Mouse (Mus musculus): Measurements from ENCODE around the gene Olfr849. TPM values are rescaled to one million over a fixed set of nuclear protein-coding genes. Genes with fewer than 3 reads are reported as not detected.

Olfr849 gene
- not detected in 2 replicates for polyA plus RNA-seq (2016; fragmentation: Nextera tagmentation; extraction: Ambion mirVana)

- no peak within 1 kb of the TSS for H3K4me2 ChIP-seq
- no peaks in the 10 kb centered on the region for H3K27me3 ChIP-seq
- H3K4me1 ChIP-seq: no peaks in the 10 kb centered on the region
- no peak within 1 kb of the TSS for H3K4me3 ChIP-seq (replicated peaks)
- H3K9me3 ChIP-seq: peaks cover 32% of the 10 kb centered on the region
- WGBS: 85% methylated on average over 2 of the region's 2 CpGs
- H3K27ac ChIP-seq: no peak within 1 kb of the TSS
- no peak for ATAC-seq (ENCODE audit: low FRiP score)
- no peak within 1 kb of the TSS for H3K9ac ChIP-seq
- H3K36me3 ChIP-seq (replicated peaks): no peaks in the 10 kb centered on the region
These were observed at the start of gene Olfr849 for GRCm38 (mm10) chr9:19439966-19440365. Gene Olfr849, plus strand, starts transcription at chr9:19440266.

DNA sequence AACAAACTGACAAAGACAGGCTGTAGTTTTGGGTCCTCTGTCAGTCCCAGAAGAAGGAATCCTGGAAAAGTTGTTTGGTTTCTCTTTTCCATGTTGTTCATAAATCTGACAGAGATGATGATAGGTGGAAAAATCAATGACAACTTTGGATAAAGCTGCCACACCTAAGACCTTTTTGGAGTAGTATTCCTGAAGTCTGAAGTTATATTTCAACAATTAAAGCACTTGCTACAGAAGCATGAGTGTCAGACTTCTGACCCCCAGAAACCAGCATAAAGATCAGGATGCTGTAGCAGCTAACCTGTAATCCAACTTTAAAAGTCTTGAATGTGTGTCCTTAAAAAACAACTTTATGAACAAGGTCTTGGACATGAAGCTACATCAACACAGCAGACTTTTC is 38.1 kb downstream of the Olfr849 start, which contains the start of gene Olfr850:
TSS of gene Olfr850 (minus strand) at position 101 of the 400 bp plus-strand sequence.
- H3K4me2 ChIP-seq: no peak within 1 kb of the TSS
- peaks cover 11% of the 10 kb centered on the region; the same call in 1 of the 2 replicates for H3K9me3 ChIP-seq
- H3K27ac ChIP-seq: no peak within 1 kb of the TSS
- no peaks in the 10 kb centered on the region for H3K4me1 ChIP-seq
- H3K9ac ChIP-seq: no peak within 1 kb of the TSS
- H3K4me3 ChIP-seq (replicated peaks): no peak within 1 kb of the TSS
- no peak for ATAC-seq (ENCODE audit: low FRiP score)
- H3K36me3 ChIP-seq (replicated peaks): no peaks in the 10 kb centered on the region
- H3K27me3 ChIP-seq: no peaks in the 10 kb centered on the region

- no peak within 1 kb of the TSS for H3K9ac ChIP-seq
- no peaks in the 10 kb centered on the region for H3K4me1 ChIP-seq
- H3K4me2 ChIP-seq: no peak within 1 kb of the TSS
- H3K9me3 ChIP-seq: peaks cover 13% of the 10 kb centered on the region; the same call in 1 of the 2 replicates
- H3K36me3 ChIP-seq (replicated peaks): no peaks in the 10 kb centered on the region
- ATAC-seq (ENCODE audit: low FRiP score): no peak
- no peaks in the 10 kb centered on the region for H3K27me3 ChIP-seq
- H3K27ac ChIP-seq: no peak within 1 kb of the TSS
- no peak within 1 kb of the TSS for H3K4me3 ChIP-seq (replicated peaks)
These were observed 52.9 kb downstream of the Olfr849 start, which contains the start of gene Olfr851 for GRCm38 (mm10) chr9:19492995-19493394. Gene Olfr851, plus strand, starts transcription at chr9:19493295.

Other genes with a start within 250 kb of the Olfr849 start
- not detected in 2 replicates for gene Olfr843, start 188.3 kb upstream of the Olfr849 start, polyA plus RNA-seq (2016; fragmentation: Nextera tagmentation; extraction: Ambion mirVana)
- gene Olfr844, start 123.9 kb upstream of the Olfr849 start, polyA plus RNA-seq (2016; fragmentation: Nextera tagmentation; extraction: Ambion mirVana): not detected in 2 replicates
- not detected in 2 replicates for gene Olfr845, start 103.8 kb upstream of the Olfr849 start, polyA plus RNA-seq (2016; fragmentation: Nextera tagmentation; extraction: Ambion mirVana)
- gene Olfr846, start 76.3 kb upstream of the Olfr849 start, polyA plus RNA-seq (2016; fragmentation: Nextera tagmentation; extraction: Ambion mirVana): not detected in 2 replicates
- gene Olfr847, start 61.6 kb upstream of the Olfr849 start, polyA plus RNA-seq (2016; fragmentation: Nextera tagmentation; extraction: Ambion mirVana): not detected in 2 replicates
- not detected in 2 replicates for gene Olfr850, start 38.0 kb downstream of the Olfr849 start, polyA plus RNA-seq (2016; fragmentation: Nextera tagmentation; extraction: Ambion mirVana)
- gene Olfr851, start 53.0 kb downstream of the Olfr849 start, polyA plus RNA-seq (2016; fragmentation: Nextera tagmentation; extraction: Ambion mirVana): not detected in 2 replicates
- gene Olfr853, start 100.8 kb downstream of the Olfr849 start, polyA plus RNA-seq (2016; fragmentation: Nextera tagmentation; extraction: Ambion mirVana): not detected in 2 replicates
- gene Olfr854, start 127.1 kb downstream of the Olfr849 start, polyA plus RNA-seq (2016; fragmentation: Nextera tagmentation; extraction: Ambion mirVana): not detected in 2 replicates
- not detected in 2 replicates for gene Olfr855, start 142.4 kb downstream of the Olfr849 start, polyA plus RNA-seq (2016; fragmentation: Nextera tagmentation; extraction: Ambion mirVana)
- gene Zfp317, start 181.8 kb downstream of the Olfr849 start, polyA plus RNA-seq (2016; fragmentation: Nextera tagmentation; extraction: Ambion mirVana): 47.1 and 49.6 TPM in 2 replicates

Measured in forebrain, embryonic 12.5 days (tissue).